Mouse (Mus musculus) cerebellum, postnatal 4 days (tissue): ENCODE data around the gene Ehd1.
"Not testable (repeated sequence)": the region's sequence is repeated elsewhere in the genome, so short reads cannot be mapped to it uniquely, and the experiment has no call there.

Experiments
- DNase-seq, 2 experiments: peaks; one replicate each; pipeline ENCODE4 v3.0.0; 2022; ENCODE audit warnings: low spot score in 2 of 2, mixed read lengths in 1 of 2

Ehd1 gene

DNA sequence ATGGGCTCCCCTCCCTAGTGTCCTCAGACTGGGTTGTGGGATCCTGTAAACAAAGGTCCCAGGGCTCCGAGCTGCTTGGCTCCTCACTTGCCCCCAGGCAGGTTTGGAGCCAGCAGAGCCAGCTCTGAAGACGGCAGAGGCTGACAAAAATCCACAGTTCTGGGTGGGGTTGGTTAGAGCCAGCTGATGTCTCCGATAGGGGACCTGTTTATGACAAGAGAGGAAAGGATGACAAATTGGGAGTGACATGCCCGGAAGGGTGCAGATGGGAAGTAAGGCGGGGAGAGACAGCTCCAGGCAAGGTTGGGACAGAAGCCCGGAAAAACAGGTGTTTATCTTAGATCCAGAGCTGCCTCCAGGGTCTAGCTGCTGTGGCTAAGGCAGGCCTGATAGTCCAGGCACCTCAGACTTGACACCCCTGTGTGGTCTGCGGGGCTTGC is 23.9 kb downstream of the Ehd1 start:
- DNase-seq = peak in 1 of 2 experiments; percentile 30

DNA sequence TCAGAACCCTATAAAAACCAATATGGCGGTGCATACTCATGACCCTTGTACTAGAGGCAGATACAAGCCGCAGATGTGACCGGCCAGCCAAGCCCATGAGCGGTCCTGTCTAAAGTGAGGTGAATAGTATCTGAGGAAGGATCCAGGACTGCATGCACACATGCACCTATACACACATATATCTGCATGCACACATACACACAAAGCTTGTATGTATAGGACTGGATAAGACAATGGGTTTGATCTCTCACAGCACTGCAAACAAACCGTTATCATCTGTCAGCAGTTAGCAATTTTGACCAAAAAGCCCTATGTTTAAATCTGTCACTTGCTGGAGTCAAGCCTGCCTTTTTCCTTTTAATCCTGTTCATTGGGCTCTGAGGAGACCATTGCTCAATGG is 25.6 kb downstream of the Ehd1 start:
- no peak for DNase-seq

DNA sequence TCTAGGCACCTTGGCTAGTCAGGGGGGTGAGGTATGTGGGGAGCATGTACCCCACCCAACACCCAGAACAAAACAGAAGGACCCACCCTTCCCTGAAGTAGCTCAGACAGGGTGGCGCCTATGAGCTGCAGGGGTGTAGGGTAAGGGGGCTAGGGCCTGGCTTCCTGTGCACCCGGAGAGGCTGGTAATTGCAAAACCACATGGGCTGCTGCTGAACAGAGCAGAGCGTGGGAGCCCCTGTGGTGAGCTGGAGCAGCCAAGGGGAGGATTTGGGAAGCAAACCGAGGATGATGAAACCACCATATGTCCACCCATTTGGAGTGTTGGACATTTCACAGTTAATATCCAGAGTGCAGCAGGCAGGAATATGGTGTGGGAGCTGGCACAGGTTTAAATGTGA is 26.0 kb downstream of the Ehd1 start:
- DNase-seq = peak in 1 of 2 experiments; percentile 71

DNA sequence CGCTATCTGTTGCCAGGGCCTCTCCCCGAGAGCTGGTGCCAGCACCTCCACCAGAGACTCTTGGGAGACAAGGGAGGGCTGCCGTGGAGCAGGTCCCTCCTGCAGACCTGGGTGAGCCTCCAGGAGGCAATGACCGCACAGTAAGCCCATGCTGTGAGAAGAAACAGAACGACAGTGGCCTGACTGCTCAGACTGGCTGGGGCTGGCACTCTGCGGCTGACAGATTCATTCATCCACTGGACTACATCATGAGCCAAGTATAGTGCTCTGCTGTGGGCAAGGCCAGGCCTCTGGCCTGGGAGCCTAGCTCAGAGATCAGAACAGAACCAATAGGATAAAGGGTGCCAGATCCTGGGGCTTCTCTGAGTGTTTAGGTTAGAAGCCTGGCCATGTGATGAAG is 27.3 kb downstream of the Ehd1 start:
- DNase-seq = no peak

DNA sequence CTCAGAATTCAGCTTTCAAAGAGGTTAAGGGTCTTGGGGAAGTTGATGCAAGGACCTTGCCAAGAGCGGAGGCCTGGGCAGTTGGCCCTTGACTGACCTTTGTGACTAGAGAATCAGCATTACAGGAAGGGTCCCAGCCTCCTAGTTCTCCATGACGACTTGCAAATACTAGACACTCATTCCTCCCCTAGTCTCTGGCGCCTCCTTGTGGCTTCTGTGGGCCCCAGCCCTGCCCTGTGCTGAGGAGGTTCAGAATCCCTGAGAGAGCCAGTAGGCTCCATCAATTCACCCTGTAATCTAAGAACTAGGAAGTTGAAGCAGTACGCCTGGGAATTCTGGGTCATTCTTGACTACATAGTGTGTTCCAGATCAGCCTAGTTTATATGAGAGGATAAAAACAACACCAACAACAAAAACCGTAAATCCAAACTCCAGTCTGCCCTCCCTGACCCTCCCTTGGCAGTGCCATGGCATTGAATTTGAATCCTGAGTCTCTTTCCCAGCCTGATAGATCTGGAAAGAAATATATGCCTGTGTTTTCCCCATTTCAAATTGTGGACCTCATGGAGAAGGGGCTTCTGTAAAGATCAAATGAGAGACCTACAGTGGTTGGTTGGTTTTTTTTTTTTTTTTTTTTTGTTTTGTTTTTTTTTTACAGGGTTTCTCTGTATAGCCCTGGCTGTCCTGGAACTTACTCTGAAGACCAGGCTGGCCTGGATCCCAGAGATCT is 28.4 kb downstream of the Ehd1 start:
- peak; percentile 81 to 88 for DNase-seq

DNA sequence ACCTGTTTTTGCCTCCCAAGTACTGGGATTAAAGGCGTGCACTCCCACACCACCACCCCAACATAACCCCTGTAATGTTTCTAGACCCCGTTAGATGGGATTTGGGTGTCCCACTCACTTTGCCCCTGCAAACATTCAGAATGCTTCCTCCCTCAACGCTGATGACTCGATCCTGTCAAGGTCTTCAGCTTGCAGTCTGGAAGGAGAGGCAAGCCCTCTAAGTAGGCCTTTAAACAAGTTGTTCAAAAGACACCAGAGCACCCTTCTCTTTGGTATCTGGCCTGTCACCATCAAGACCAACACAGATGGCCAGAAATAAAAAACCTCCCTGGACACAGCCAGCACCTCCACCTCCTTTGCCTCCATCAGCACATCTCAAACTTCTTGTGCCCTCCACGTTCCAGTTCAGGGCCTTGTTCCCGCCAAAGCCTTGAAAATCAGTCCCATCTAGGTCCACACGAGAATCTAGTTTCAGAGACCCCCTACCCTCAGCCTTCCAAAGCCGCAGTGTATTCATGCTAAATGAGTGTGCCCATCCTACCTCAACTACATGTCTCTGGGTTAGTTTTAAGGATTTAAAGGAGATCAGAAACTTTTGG is 29.1 kb downstream of the Ehd1 start:
- no peak for DNase-seq

DNA sequence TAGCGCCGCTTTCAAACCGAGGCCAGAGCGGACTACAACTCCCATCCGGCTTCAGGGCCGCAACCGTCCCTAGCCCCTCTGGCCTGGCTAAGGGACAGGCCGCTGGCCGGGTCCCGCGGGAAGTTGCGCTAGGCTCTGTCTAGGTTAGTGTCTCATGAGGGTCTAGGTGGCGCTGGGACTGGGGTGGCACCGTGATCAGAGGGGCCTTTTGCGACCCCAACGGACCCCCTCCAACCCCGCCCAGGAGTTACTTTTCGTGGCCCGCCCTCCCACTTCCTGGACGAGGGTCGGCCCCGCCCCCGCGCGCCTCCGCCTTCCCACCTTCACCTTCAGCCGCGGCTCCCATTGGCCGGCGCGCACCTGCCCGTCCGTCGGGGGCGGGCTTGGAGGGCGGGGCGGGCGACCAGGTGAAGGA is 29.6 kb downstream of the Ehd1 start, which contains the start of gene Cdc42bpg:
Gene Cdc42bpg (plus strand): TSS at position 320 of the 415 bp plus-strand sequence.
- DNase-seq = peak; percentile 39 to 66

DNA sequence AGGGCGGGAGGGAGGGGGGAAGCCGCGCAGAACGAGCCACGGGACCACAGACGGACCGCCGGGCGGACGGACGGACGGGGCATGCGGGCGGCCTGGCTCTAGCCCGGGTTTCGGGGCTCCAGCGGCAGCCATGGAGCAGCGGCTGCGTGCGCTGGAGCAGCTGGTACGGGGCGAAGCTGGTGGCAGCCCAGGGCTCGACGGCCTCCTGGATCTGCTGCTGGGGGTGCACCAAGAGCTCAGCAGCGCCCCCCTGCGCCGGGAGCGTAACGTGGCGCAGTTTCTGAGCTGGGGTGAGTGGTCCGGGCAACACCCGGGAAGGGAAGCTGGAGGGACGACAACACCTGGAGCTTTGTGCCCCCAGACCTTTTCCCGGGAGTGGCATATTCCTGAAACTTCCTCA is 30.1 kb downstream of the Ehd1 start:
- peak; percentile 63 to 88 for DNase-seq

DNA sequence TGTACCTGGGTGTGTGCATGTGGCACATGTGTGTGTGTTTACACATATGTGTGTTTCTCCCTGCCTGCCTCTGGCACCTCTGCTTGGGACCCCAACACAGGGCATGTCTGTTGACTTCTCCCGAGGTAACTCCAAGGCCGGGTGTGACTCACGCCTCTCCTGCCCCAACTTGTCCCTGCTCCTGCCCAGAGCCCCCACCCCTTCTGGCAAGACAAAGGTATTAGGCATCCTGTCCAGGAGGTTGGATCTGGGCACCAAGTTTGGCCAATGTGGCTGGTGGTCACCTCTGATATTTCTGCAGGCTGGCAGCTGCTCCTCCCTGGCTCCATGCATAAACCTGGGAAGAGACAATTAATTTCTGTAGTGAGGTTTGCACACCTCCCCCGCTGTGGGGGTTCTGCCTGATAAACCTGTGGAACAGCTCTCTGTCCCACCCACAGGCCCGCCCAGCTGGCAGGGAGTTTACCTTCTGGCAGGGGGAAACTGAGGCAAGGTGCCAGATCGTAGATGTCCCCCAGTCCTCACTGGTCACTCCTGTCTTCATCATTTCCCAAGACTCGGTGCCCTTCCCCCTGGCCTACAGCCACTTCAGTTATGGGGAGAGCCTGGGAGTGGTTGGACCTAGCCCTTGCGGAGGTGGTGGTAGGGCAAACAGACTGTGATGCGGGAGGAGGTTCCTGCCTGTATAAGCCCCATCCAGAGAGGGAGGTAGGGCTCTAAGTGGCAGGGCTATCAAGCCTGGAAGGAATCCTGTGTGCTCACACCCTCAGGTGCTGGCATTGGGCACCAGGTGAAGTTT is 31.4 kb downstream of the Ehd1 start:
- DNase-seq = no peak

DNA sequence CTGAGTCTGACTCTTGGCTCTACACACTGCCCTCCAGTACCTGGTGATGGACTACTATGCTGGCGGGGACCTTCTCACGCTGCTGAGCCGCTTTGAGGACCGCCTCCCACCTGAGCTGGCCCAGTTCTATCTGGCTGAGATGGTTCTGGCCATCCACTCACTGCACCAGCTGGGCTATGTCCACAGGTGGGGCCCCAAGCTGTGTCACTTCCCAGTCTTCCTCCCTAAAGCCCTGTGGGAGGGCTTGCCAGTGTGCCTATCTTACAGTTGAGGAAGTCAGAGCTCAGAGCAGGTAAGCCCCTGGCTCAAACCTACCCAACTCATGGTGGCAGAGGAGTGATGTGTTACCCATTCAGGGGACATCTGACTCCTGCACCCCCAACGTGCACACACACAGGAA is 33.7 kb downstream of the Ehd1 start:
- DNase-seq = no peak

DNA sequence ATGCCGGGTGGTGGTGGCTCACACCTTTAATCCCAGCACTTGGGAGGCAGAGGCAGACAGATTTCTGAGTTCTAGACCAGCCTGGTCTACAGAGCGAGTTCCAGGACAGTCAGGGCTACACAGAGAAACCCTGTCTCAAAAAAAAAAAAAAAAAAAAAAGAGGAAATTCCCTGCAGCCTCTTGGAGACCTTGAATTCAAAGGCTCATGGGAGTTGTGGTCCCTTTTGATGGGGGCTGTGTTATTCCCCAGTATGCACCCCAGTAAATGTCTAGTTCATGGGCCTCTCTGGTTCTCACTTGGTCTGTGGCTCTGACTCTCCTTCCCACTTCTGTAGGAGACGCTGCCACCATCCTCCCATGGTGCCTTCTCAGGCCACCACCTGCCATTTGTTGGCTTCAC is 35.3 kb downstream of the Ehd1 start:
- DNase-seq = not testable (repeated sequence)

DNA sequence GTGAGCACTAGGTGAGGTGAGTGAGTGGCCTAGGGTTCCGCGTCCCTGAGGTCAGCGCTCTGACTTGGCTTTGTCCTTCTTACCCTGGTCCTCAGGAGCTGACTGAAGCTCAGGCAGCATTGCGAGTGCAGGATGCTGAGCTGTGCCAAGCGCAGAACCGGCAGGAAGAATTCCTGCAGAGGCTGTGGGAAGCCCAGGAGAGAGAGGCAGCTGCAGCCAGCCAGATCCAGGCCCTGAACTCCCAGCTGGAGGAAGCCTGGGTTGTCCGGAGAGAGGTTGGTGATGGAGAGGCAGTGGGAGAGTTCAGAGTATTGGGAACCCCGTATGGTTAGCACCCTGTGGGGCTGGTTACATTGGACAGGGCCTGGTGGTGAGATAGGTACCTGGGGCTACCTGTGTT is 37.3 kb downstream of the Ehd1 start:
- DNase-seq = no peak

DNA sequence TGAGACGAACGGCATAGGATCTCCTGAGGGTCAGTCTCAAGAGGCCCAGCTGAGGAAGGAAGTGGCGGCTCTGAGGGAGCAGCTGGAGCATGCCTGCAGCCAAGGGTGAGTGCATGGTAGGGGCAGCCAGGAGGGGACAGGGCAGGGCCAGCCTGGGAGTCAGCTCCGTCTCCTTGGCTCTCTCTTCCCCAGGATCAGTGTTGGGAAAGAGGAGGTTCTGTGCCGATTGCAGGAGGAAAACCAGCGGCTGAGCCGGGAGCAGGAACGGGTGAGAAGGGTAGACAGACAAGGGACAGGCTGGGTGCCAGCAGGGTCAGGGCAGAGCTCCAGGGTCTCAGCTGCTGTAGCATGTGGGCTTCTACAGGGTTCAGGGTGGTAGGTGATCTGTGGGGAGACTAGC is 38.0 kb downstream of the Ehd1 start:
- no peak for DNase-seq

DNA sequence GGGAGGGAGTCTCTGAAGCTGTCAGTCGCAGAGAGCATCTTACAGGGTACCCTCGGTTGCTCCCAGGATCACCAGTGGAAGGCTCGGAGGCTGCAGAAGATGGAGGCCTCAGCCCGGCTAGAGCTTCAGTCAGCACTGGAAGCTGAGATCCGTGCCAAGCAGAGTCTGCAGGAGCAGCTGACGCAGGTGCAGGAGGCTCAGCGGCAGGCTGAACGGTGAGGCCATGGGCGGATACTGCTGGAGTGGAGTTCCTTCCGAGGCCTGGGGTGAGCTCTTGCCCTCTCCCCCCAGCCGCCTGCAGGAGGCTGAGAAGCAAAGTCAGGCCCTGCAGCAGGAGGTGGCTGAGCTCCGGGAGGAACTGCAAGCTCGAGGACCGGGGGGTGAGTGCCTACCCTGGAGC is 39.0 kb downstream of the Ehd1 start:
- DNase-seq = no peak

DNA sequence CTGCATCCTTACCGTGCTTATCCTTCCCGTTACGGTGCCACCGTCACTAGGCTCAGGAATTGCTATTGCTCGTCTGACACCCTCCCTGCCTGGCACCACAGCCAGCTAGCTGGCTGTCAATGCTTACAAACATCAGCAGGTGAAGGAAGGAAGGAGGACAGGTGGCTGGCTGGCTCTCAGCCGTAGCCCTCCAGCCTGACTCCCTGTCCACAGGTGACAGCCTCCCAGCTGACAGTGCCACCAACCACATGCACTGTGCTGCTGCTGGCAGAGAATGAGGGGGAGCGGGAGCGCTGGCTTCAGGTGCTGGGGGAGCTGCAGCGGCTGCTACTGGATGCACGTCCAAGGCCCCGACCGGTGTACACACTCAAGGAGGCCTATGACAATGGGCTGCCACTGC is 41.6 kb downstream of the Ehd1 start:
- DNase-seq = no peak

DNA sequence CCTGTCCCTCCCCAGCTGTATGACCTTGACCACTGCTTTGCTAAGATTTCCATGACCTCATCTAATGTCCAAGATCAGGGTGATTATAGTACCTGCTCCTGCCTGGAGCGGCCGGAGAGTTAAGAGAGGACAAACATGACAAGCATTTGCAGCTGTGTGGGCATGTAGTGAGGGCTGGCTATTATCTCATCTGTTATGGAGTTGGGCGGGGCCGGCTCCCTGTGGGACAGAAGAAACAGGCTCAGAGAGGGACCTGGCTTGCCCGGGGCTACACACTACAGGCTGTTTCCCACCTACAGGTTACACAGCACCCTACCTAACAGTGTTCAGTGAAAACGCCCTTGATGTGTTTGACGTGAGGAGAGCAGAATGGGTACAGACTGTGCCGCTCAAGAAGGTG is 44.8 kb downstream of the Ehd1 start:
- no peak for DNase-seq

DNA sequence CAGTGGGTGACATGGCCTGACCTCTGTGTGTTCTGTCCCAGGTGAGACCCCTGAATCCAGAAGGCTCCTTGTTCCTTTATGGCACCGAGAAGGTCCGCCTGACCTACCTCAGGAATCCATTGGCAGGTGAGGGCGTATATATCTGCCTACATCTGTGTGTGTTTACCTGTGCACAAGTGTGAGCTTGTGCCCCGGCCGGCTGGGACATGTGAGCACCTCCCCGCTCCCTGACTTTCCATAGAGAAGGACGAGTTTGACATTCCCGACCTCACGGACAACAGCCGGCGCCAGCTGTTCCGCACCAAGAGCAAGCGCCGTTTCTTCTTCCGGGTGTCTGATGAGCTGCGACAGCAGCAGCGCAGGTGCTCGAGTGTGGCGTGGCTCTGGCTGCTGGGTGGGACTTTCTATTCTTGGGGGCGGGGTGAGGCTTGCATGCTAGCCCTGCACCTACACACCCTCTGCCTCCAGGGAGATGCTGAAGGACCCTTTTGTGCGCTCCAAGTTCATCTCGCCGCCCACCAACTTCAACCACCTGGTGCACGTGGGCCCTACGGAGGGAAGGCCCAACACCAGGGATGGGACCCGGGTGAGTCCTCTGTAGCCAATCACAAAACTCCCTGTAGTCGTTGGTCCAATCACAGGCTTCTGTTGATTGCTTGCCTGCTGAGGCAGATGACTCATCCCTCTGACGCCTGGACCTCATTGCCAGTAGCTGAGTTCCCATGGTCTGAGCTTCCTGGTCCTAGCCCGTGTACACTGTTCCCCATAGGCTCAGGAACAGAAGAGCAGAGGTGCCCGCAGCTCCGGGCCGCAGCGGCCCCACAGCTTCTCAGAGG is 45.5 kb downstream of the Ehd1 start:
- DNase-seq = no peak

DNA sequence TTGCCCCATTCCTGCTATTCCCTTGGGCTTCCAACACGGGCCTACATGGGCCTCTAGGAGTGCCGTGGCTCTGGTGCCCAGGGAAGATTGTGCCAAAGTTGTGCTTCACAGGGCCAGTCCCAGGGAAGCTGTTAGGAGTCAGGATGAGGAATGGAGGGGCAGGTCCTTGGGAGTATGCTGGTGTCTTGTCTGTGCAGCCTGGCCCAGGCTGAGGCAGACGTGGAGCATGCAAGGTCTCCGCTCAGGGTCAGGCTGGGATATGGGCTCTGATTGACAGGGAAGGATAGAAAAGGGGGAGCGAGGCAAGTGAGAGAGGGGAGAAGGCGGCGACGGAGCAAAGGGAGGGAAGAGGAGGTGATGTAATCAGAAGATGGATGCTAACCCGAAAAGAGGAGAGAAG is 48.2 kb downstream of the Ehd1 start:
- no peak for DNase-seq

DNA sequence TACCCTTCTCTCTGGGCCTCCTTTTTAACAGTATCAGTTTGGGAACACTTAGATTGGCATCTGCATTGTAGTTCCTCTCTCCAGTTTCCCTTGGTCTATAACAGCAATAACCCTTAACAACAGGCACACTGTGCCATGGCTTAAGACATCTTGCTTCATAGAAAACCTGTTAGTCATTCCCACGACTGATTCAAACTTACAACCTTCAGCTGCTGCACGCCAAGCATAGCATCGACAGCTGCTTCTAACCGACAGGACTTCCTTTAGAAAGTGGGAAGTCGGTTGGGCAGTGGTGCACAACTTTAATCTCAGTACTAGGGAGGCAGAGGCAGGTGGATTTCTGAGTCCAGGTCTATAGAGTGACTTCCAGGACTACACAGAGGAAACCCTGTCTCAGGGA is 54.7 kb downstream of the Ehd1 start:
- DNase-seq = no peak

DNA sequence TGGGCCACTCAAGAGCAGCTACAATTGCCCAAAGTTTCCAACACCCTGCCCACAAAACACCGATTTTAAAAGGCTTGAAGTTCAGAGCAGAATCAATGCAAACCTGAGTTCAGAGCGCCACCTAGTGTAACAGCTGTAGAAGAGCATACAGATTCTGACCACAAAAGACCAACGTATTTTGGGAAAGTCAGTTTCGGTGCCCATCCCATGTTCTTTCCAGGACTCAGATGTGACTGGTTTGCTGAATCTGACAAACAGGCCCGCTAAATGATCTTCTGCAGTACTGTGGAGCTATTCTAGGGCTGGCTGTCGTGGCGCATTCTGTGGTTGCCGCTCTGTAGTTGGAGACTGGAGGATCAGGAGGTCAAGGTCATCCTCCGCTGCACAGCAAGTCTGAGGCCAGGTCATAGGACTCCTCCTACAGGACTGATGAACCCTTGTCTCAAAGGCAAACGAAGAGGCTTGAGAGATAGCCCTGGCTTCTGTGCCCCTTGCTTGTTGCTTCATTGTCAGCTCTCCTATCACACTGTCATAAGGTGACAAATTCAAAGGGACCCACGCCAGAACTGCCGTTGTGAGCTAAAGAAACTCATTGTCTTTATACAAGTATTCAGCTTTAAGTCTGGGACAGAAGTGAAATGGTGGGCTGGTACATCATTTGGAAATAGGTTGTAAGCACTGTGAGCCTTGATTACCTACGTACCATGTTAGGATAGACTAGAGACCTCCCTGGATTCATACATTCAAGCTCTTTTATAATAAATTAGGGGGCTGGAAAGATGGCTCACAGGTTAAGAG is 55.4 kb downstream of the Ehd1 start:
- peak in 1 of 2 experiments; percentile 55 for DNase-seq
